Mouse (Mus musculus) embryo, embryonic 11.5 days (tissue): ENCODE measurements around the gene Tmem131.
"Not testable (repeated sequence)": the region's sequence is repeated elsewhere in the genome, so short reads cannot be mapped to it uniquely, and the experiment has no call there.

Experiments used
- DNase-seq: peaks from one replicate; pipeline ENCODE4 v3.0.0-alpha.2; 2012; ENCODE audit warnings: low read depth, low spot score

Gene Tmem131

GRCm38 (mm10) chr1:36919728-36920127 is 23.7 kb downstream of the Tmem131 start:
- peak; percentile 7 for DNase-seq

- DNase-seq = no peak
Measured at GRCm38 (mm10) chr1:36917423-36917822, 26.0 kb downstream of the Tmem131 start.

GRCm38 (mm10) chr1:36915200-36915580 is 28.3 kb downstream of the Tmem131 start:
- no peak for DNase-seq

GRCm38 (mm10) chr1:36914455-36915199 is 28.8 kb downstream of the Tmem131 start:
- DNase-seq = no peak

- DNase-seq = no peak
Measured at GRCm38 (mm10) chr1:36913806-36914205, 29.7 kb downstream of the Tmem131 start.

GRCm38 (mm10) chr1:36912239-36912638 is 31.2 kb downstream of the Tmem131 start:
- DNase-seq = no peak

- no peak for DNase-seq
Measured at GRCm38 (mm10) chr1:36911603-36912002, 31.9 kb downstream of the Tmem131 start.

GRCm38 (mm10) chr1:36910397-36910796 is 33.1 kb downstream of the Tmem131 start:
- DNase-seq = no peak

GRCm38 (mm10) chr1:36909965-36910364 is 33.5 kb downstream of the Tmem131 start:
- not testable (repeated sequence) for DNase-seq

- DNase-seq = no peak
Measured at GRCm38 (mm10) chr1:36905216-36905615, 38.2 kb downstream of the Tmem131 start.

- DNase-seq = no peak
Measured at GRCm38 (mm10) chr1:36904489-36904888, 39.0 kb downstream of the Tmem131 start.

GRCm38 (mm10) chr1:36904084-36904451 is 39.4 kb downstream of the Tmem131 start:
- DNase-seq = no peak

- DNase-seq = no peak
Measured at GRCm38 (mm10) chr1:36903376-36904083, 39.9 kb downstream of the Tmem131 start.

- no peak for DNase-seq
Measured at GRCm38 (mm10) chr1:36902533-36903315, 40.7 kb downstream of the Tmem131 start.

- no peak for DNase-seq
Measured at GRCm38 (mm10) chr1:36899622-36900021, 43.8 kb downstream of the Tmem131 start.

- DNase-seq = no peak
Measured at GRCm38 (mm10) chr1:36896423-36896822, 47.0 kb downstream of the Tmem131 start.

GRCm38 (mm10) chr1:36895452-36895851 is 48.0 kb downstream of the Tmem131 start:
- no peak for DNase-seq

- DNase-seq = no peak
Measured at GRCm38 (mm10) chr1:36894136-36894535, 49.3 kb downstream of the Tmem131 start.

GRCm38 (mm10) chr1:36893720-36894119 is 49.7 kb downstream of the Tmem131 start:
- not testable (repeated sequence) for DNase-seq

GRCm38 (mm10) chr1:36893146-36893545 is 50.3 kb downstream of the Tmem131 start:
- DNase-seq = no peak

- DNase-seq = no peak
Measured at GRCm38 (mm10) chr1:36892461-36892860, 51.0 kb downstream of the Tmem131 start.

GRCm38 (mm10) chr1:36889016-36889415 is 54.5 kb downstream of the Tmem131 start:
- DNase-seq = no peak
